Mouse (Mus musculus): ENCODE data around the gene Zfp64.

The Zfp64 gene

GRCm38 (mm10) chr2:168947663-168948062 lies 7.7 kb downstream of the Zfp64 start:
- DNase-seq: no peak

GRCm38 (mm10) chr2:168944011-168944410 lies 11.4 kb downstream of the Zfp64 start:
- no peak for DNase-seq

GRCm38 (mm10) chr2:168939941-168940340 lies 15.4 kb downstream of the Zfp64 start:
- DNase-seq: no peak

- DNase-seq: no peak
Observed at GRCm38 (mm10) chr2:168939261-168939933, 16.0 kb downstream of the Zfp64 start.

- DNase-seq: no peak
Observed at GRCm38 (mm10) chr2:168936896-168937295, 18.5 kb downstream of the Zfp64 start.

- DNase-seq: no peak
Observed at GRCm38 (mm10) chr2:168935165-168935564, 20.2 kb downstream of the Zfp64 start.

- no peak for DNase-seq
Observed at GRCm38 (mm10) chr2:168931686-168932085, 23.7 kb downstream of the Zfp64 start.

- peak in 1 of 2 experiments; percentile 25 for DNase-seq
Observed at GRCm38 (mm10) chr2:168929691-168930090, 25.7 kb downstream of the Zfp64 start.

GRCm38 (mm10) chr2:168927401-168927800 lies 28.0 kb downstream of the Zfp64 start:
- no peak for DNase-seq

- DNase-seq: no peak
Observed at GRCm38 (mm10) chr2:168926257-168926810, 29.1 kb downstream of the Zfp64 start.

- no peak for DNase-seq
Observed at GRCm38 (mm10) chr2:168923706-168924105, 31.7 kb downstream of the Zfp64 start.

GRCm38 (mm10) chr2:168922466-168922865 lies 32.9 kb downstream of the Zfp64 start:
- no peak for DNase-seq

- DNase-seq: no peak
Observed at GRCm38 (mm10) chr2:168920007-168920406, 35.4 kb downstream of the Zfp64 start.

- DNase-seq: no peak
Observed at GRCm38 (mm10) chr2:168912901-168913721, 42.3 kb downstream of the Zfp64 start.

GRCm38 (mm10) chr2:168912051-168912891 lies 43.1 kb downstream of the Zfp64 start:
- DNase-seq: no peak

GRCm38 (mm10) chr2:168911527-168911926 lies 43.9 kb downstream of the Zfp64 start:
- DNase-seq: no peak

- no peak for DNase-seq
Observed at GRCm38 (mm10) chr2:168906022-168906421, 49.4 kb downstream of the Zfp64 start.

- no peak for DNase-seq
Observed at GRCm38 (mm10) chr2:168904846-168905245, 50.5 kb downstream of the Zfp64 start.

GRCm38 (mm10) chr2:168904188-168904587 lies 51.2 kb downstream of the Zfp64 start:
- no peak for DNase-seq

GRCm38 (mm10) chr2:168902634-168903033 lies 52.8 kb downstream of the Zfp64 start:
- no peak for DNase-seq

- DNase-seq: no peak
Observed at GRCm38 (mm10) chr2:168897906-168898305, 57.5 kb downstream of the Zfp64 start.

- no peak for DNase-seq
Observed at GRCm38 (mm10) chr2:168895531-168895930, 59.9 kb downstream of the Zfp64 start.

- no peak for DNase-seq
Observed at GRCm38 (mm10) chr2:168894738-168895137, 60.6 kb downstream of the Zfp64 start.
